Mouse (Mus musculus): ENCODE results near the gene Trub1.

DNA sequence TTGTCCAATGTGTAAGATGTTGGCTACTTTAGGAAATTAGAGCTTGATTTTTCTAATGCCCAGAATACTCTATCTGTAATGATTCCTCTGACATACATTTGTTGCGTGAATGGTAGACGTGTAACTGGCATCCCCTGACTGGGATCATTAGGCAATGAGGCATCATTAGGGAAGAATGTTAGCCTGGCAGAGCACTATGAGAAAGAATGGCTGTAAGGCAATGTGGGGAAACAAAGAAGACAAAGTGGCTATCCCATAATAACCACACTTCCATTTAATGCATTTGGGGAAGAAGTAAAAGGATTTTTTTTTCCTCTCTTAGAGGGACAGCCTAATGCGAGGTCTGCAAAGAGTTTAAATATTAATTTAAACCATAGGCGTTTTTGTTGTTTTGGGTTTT, 950 bp upstream of the Trub1 start:
- TF ChIP-seq CTCF (IDR thresholded peaks at IDR 0.05; ENCODE audit: low read depth, low read length) (no peak), POLR2A (IDR thresholded peaks at IDR 0.05; ENCODE audit: extremely low read depth, insufficient read depth, low read length) (no peak)
